In the genomic region with DNA sequence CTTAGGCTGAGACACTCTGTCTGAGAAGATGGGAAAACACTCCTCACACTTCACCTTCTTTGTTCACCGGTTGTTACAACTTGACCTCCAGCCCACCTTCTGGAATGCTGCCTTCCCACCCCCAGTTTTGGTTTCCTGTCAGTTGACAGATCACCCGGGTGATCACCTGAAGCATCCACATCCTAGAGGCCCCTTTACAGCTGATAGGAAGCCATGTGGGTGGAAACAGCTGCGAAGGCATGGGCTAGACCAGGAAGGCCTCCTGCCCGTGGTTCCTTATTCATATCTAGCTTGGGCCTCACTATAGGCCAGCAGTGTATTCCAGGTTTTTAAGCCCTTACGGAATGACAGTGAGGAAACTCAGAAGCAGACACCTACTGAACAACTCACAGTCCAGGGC, we compare ENCODE assay signal across 19 mouse cellular contexts.
DNase-seq lines count a peak whose midpoint lies in the region; ATAC-seq and TF ChIP-seq lines count a peak whose summit lies in the region.
"Had no signal": no experiment of that assay in that cellular context is flagged by ENCODE, and none has a peak within 500 bp of the region (broad histone marks: within the 10 kb centered on the region; RNA-seq: fewer than 3 reads in every experiment).

No protein-coding gene starts in this region.

- H3K9me3 ChIP-seq in heart, embryonic 15.5 days (replicated peaks), result no peaks in the 10 kb centered on the region
- no peaks in the 10 kb centered on the region for H3K9me3 ChIP-seq in embryonic facial prominence, embryonic 11.5 days (replicated peaks; ENCODE audit: control insufficient read depth, low read length)
- H3K9me3 ChIP-seq in limb, embryonic 13.5 days, result no peaks in the 10 kb centered on the region
- no peaks in the 10 kb centered on the region for H3K9me3 ChIP-seq in forebrain, embryonic 11.5 days (ENCODE audit: control insufficient read depth, low read length)
- H3K9me3 ChIP-seq: forebrain, embryonic 15.5 days; neural tube, embryonic 13.5 days had no signal

- no peak overlapping the region for H3K4me3 ChIP-seq in heart, embryonic 15.5 days
- no peak overlapping the region for H3K4me3 ChIP-seq in heart, adult 2 months
- H3K4me3 ChIP-seq in embryonic facial prominence, embryonic 11.5 days (ENCODE audit: low read depth, low read length), result no peak overlapping the region
- no peak overlapping the region for H3K4me3 ChIP-seq in limb, embryonic 13.5 days
- no peak overlapping the region for H3K4me3 ChIP-seq in forebrain, embryonic 11.5 days (ENCODE audit: low read depth, low read length)
- H3K4me3 ChIP-seq: forebrain, embryonic 15.5 days; neural tube, embryonic 13.5 days had no signal

- intact Hi-C loops in heart, adult 2 months (cut with DNase I), result no loop called here

- no peak for TF ChIP-seq EP300 in heart, adult 2 months (IDR thresholded peaks at IDR 0.05; ENCODE audit: insufficient read depth, low read depth, low read length)

- H3K36me3 ChIP-seq in heart, embryonic 15.5 days, result peaks cover 9% of the 10 kb centered on the region
- H3K36me3 ChIP-seq in heart, adult 2 months (ENCODE audit: control insufficient read depth, insufficient read depth, low read length), result no peaks in the 10 kb centered on the region
- H3K36me3 ChIP-seq in embryonic facial prominence, embryonic 11.5 days (replicated peaks; ENCODE audit: control insufficient read depth, insufficient read depth, low read depth, low read length), result no peaks in the 10 kb centered on the region
- H3K36me3 ChIP-seq in limb, embryonic 13.5 days, result peaks cover 45% of the 10 kb centered on the region
- H3K36me3 ChIP-seq in forebrain, embryonic 11.5 days (ENCODE audit: control insufficient read depth, insufficient read depth, low read length), result peaks cover 2% of the 10 kb centered on the region; the same call in 1 of the 2 replicates
- H3K36me3 ChIP-seq: forebrain, embryonic 15.5 days had no signal

- WGBS in heart, embryonic 15.5 days, result 65% methylated on average over 5 of the region's 5 CpGs
- WGBS in heart, adult 2 months, result 67% methylated on average over 5 of the region's 5 CpGs
- 60% methylated on average over 5 of the region's 5 CpGs for WGBS in embryonic facial prominence, embryonic 11.5 days
- WGBS in limb, embryonic 13.5 days, result 56% methylated on average over 5 of the region's 5 CpGs
- 76% methylated on average over 5 of the region's 5 CpGs for WGBS in forebrain, embryonic 11.5 days

- H3K27ac ChIP-seq in heart, embryonic 15.5 days, result peak overlapping the region; percentile 68
- no peak overlapping the region for H3K27ac ChIP-seq in heart, adult 2 months
- peak overlapping the region; percentile 76 for H3K27ac ChIP-seq in embryonic facial prominence, embryonic 11.5 days (replicated peaks; ENCODE audit: low read depth, low read length)
- H3K27ac ChIP-seq in limb, embryonic 13.5 days, result peak overlapping the region; percentile 92
- no peak overlapping the region for H3K27ac ChIP-seq in forebrain, embryonic 11.5 days (ENCODE audit: low read depth, low read length)
- H3K27ac ChIP-seq: forebrain, embryonic 15.5 days; liver, embryonic 14.5 days had no signal

- no peaks in the 10 kb centered on the region for H3K79me2 ChIP-seq in heart, adult 2 months (replicated peaks; ENCODE audit: control insufficient read depth, insufficient read depth, low read length)

- TF ChIP-seq CTCF in heart, adult 2 months (IDR thresholded peaks at IDR 0.05), result no peak

- no peaks in the 10 kb centered on the region for H3K27me3 ChIP-seq in heart, embryonic 15.5 days
- H3K27me3 ChIP-seq in heart, adult 2 months (ENCODE audit: control insufficient read depth, insufficient read depth, low read length), result no peaks in the 10 kb centered on the region; the same call in 1 of the 2 replicates
- no peaks in the 10 kb centered on the region for H3K27me3 ChIP-seq in embryonic facial prominence, embryonic 11.5 days (ENCODE audit: control insufficient read depth, insufficient read depth, low read length)
- H3K27me3 ChIP-seq in limb, embryonic 13.5 days, result no peaks in the 10 kb centered on the region
- no peaks in the 10 kb centered on the region for H3K27me3 ChIP-seq in forebrain, embryonic 11.5 days (ENCODE audit: control insufficient read depth, insufficient read depth, low read length)
- H3K27me3 ChIP-seq: forebrain, embryonic 15.5 days; neural tube, embryonic 13.5 days had no signal

- no peak overlapping the region for H3K4me2 ChIP-seq in heart, embryonic 15.5 days
- H3K4me2 ChIP-seq in embryonic facial prominence, embryonic 11.5 days (ENCODE audit: low read depth, low read length), result no peak overlapping the region
- 0 out of 2 replicates have a peak overlapping the region, but pooled peaks have one; percentile 16 for H3K4me2 ChIP-seq in limb, embryonic 13.5 days (replicated peaks)
- no peak overlapping the region for H3K4me2 ChIP-seq in forebrain, embryonic 11.5 days (ENCODE audit: low read depth, low read length, severe bottlenecking)
- H3K4me2 ChIP-seq: forebrain, embryonic 15.5 days; neural tube, embryonic 13.5 days had no signal

- no peak for DNase-seq in heart, adult 2 months
- DNase-seq in ES-CJ7 (ENCODE audit: low read depth, low spot score), result peak; percentile 10
- no peak for DNase-seq in embryonic facial prominence, embryonic 11.5 days (ENCODE audit: low spot score)
- DNase-seq in thymus, postnatal 14 days, result no peak
- DNase-seq in forebrain, embryonic 11.5 days (ENCODE audit: low spot score), result no peak
- no peak for DNase-seq in left cerebral cortex, adult 8-10 months (ENCODE audit: low spot score in 2 of 2)
- DNase-seq: cerebellum, adult 8-10 months; gastrocnemius, postnatal 14 days; heart, postnatal 36 days; kidney, adult 2 months; layer of hippocampus, adult 9-11 months; retina, postnatal 1 day; spleen, adult 18-20 months; thymus, adult 18-20 months had no signal

- peaks cover 27% of the 10 kb centered on the region for H3K4me1 ChIP-seq in heart, embryonic 15.5 days (replicated peaks)
- H3K4me1 ChIP-seq in heart, adult 2 months (ENCODE audit: control insufficient read depth, insufficient read depth, low read length), result peaks cover 6% of the 10 kb centered on the region
- H3K4me1 ChIP-seq in embryonic facial prominence, embryonic 11.5 days (ENCODE audit: control insufficient read depth, insufficient read depth, low read length), result peaks cover 6% of the 10 kb centered on the region
- H3K4me1 ChIP-seq in limb, embryonic 13.5 days, result peaks cover 78% of the 10 kb centered on the region
- peaks cover 4% of the 10 kb centered on the region for H3K4me1 ChIP-seq in forebrain, embryonic 11.5 days (replicated peaks; ENCODE audit: control insufficient read depth, insufficient read depth, low read length)

- no peak overlapping the region for H3K9ac ChIP-seq in heart, embryonic 15.5 days
- no peak overlapping the region for H3K9ac ChIP-seq in heart, adult 2 months (ENCODE audit: low read depth, low read length)
- H3K9ac ChIP-seq in embryonic facial prominence, embryonic 11.5 days (replicated peaks; ENCODE audit: low read length), result no peak overlapping the region; the same call in 1 of the 2 replicates
- H3K9ac ChIP-seq in limb, embryonic 13.5 days, result no peak overlapping the region
- no peak overlapping the region for H3K9ac ChIP-seq in forebrain, embryonic 11.5 days (ENCODE audit: low read length)
- H3K9ac ChIP-seq: forebrain, embryonic 15.5 days; neural tube, embryonic 13.5 days had no signal

- no peak for ATAC-seq in heart, embryonic 15.5 days (replicated peaks; ENCODE audit: insufficient number of reproducible peaks, insufficient read depth, low FRiP score, low read depth)
- ATAC-seq in embryonic facial prominence, embryonic 11.5 days (replicated peaks; ENCODE audit: insufficient number of reproducible peaks, low FRiP score, low TSS enrichment, low read depth), result no peak
- ATAC-seq in limb, embryonic 13.5 days (ENCODE audit: low FRiP score, low read depth), result no peak
- no peak for ATAC-seq in forebrain, embryonic 11.5 days (replicated peaks; ENCODE audit: low FRiP score)
- ATAC-seq: forebrain, embryonic 15.5 days had no signal

- no peak for TF ChIP-seq POLR2A in heart, adult 2 months (IDR thresholded peaks at IDR 0.05; ENCODE audit: insufficient read depth, low read depth, low read length)

Comparison
In these comparisons a context has a peak if more than half of its experiments do, and no peak if none do; other contexts are left out.
1. H3K27ac ChIP-seq: peak in heart, embryonic 15.5 days (single experiment), embryonic facial prominence, embryonic 11.5 days (single experiment) and limb, embryonic 13.5 days (single experiment); none in heart, adult 2 months (single experiment) and forebrain, embryonic 11.5 days (single experiment).